Mouse (Mus musculus): ENCODE measurements at regions not wholly inside any gene's neighbourhood (a gene's known extent, or its start where the extent isn't known, plus 50 kb on each side); places are given as distances from the start of the nearest gene placed in this dataset.

DNA sequence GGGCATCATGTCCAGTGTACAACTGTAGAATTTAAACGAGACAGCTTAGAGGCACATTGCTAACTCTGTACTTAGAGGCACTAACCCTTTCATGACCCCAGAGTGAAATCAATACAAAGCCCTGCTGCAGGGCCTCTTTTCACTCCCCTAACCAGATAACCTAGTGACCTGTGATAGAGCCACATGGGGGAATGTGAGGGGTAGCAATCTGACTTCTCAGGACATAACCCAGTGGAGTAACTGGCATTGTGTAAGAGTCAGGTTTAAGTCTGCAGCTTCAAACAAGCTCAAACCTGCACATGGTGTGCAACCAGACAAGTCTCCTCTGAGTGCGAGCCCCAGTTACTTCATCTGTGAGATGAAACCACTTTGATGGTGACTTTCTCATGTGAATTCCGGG, 199.1 kb downstream of the Dcdc2c start:
- Histone ChIP-seq H3K4me3 (ENCODE audit: insufficient read depth, low read depth, low read length) (no peak overlapping the region), H3K4me1 (ENCODE audit: control insufficient read depth, insufficient read depth, low read length) (no peaks in the 10 kb centered on the region), H3K27ac (ENCODE audit: insufficient read depth, low read depth, low read length) (no peak overlapping the region), H3K27me3 (replicated peaks; ENCODE audit: control insufficient read depth, insufficient read depth, low read length) (no peaks in the 10 kb centered on the region), H3K36me3 (ENCODE audit: control insufficient read depth, insufficient read depth, low read length) (no peaks in the 10 kb centered on the region)
- WGBS: 56% methylated on average over 3 of the region's 3 CpGs
- DNase-seq: no peak
- TF ChIP-seq CTCF (conservative IDR thresholded peaks at IDR 0.05; ENCODE audit: insufficient read depth, insufficient read length, low read depth, low read length) (no peak), POLR2A (IDR thresholded peaks at IDR 0.05; ENCODE audit: low read depth, low read length) (no peak)

- TF ChIP-seq CTCF (conservative IDR thresholded peaks at IDR 0.05; ENCODE audit: insufficient read depth, insufficient read length, low read depth, low read length) (no peak), POLR2A (IDR thresholded peaks at IDR 0.05; ENCODE audit: low read depth, low read length) (no peak)
- 82% methylated on average over 3 of the region's 3 CpGs for WGBS
- no peak overlapping the region for H3K4me3 ChIP-seq (ENCODE audit: insufficient read depth, low read depth, low read length)
- no peaks in the 10 kb centered on the region for H3K4me1 ChIP-seq (ENCODE audit: control insufficient read depth, insufficient read depth, low read length)
- no peaks in the 10 kb centered on the region for H3K27me3 ChIP-seq (replicated peaks; ENCODE audit: control insufficient read depth, insufficient read depth, low read length)
- DNase-seq: no peak
- no peaks in the 10 kb centered on the region for H3K36me3 ChIP-seq (ENCODE audit: control insufficient read depth, insufficient read depth, low read length)
- no peak overlapping the region for H3K27ac ChIP-seq (ENCODE audit: insufficient read depth, low read depth, low read length)
These were observed 199.6 kb downstream of the Dcdc2c start for GRCm38 (mm10) chr12:28352571-28352970.

GRCm38 (mm10) chr12:28342735-28343134, 209.5 kb downstream of the Dcdc2c start:
- Histone ChIP-seq H3K36me3 (ENCODE audit: control insufficient read depth, insufficient read depth, low read length) (no peaks in the 10 kb centered on the region), H3K27me3 (replicated peaks; ENCODE audit: control insufficient read depth, insufficient read depth, low read length) (no peaks in the 10 kb centered on the region), H3K4me3 (ENCODE audit: insufficient read depth, low read depth, low read length) (no peak overlapping the region), H3K4me1 (ENCODE audit: control insufficient read depth, insufficient read depth, low read length) (no peaks in the 10 kb centered on the region), H3K27ac (ENCODE audit: insufficient read depth, low read depth, low read length) (no peak overlapping the region)
- DNase-seq: no peak
- TF ChIP-seq CTCF (conservative IDR thresholded peaks at IDR 0.05; ENCODE audit: insufficient read depth, insufficient read length, low read depth, low read length) (no peak), POLR2A (IDR thresholded peaks at IDR 0.05; ENCODE audit: low read depth, low read length) (no peak)
- WGBS: 54% methylated on average over 2 of the region's 2 CpGs

GRCm38 (mm10) chr12:28332591-28332990, 219.6 kb downstream of the Dcdc2c start:
- 21% methylated on average over 5 of the region's 5 CpGs for WGBS
- DNase-seq: no peak
- H3K4me3 ChIP-seq (ENCODE audit: insufficient read depth, low read depth, low read length): no peak overlapping the region

GRCm38 (mm10) chr12:28331843-28332242, 220.4 kb downstream of the Dcdc2c start:
- no peaks in the 10 kb centered on the region for H3K4me1 ChIP-seq (ENCODE audit: control insufficient read depth, insufficient read depth, low read length)
- H3K36me3 ChIP-seq (ENCODE audit: control insufficient read depth, insufficient read depth, low read length): no peaks in the 10 kb centered on the region
- TF ChIP-seq CTCF (conservative IDR thresholded peaks at IDR 0.05; ENCODE audit: insufficient read depth, insufficient read length, low read depth, low read length): no peak
- no peak for TF ChIP-seq POLR2A (IDR thresholded peaks at IDR 0.05; ENCODE audit: low read depth, low read length)
- no peaks in the 10 kb centered on the region for H3K27me3 ChIP-seq (replicated peaks; ENCODE audit: control insufficient read depth, insufficient read depth, low read length)
- no peak overlapping the region for H3K27ac ChIP-seq (ENCODE audit: insufficient read depth, low read depth, low read length)
- no peak overlapping the region for H3K4me3 ChIP-seq (ENCODE audit: insufficient read depth, low read depth, low read length)
- WGBS: 84% methylated on average over 2 of the region's 2 CpGs
- DNase-seq: no peak

More at GRCm38 (mm10) chr12:28332591-28332990, 219.6 kb downstream of the Dcdc2c start:
- Histone ChIP-seq H3K36me3 (ENCODE audit: control insufficient read depth, insufficient read depth, low read length) (no peaks in the 10 kb centered on the region), H3K4me1 (ENCODE audit: control insufficient read depth, insufficient read depth, low read length) (no peaks in the 10 kb centered on the region), H3K27me3 (replicated peaks; ENCODE audit: control insufficient read depth, insufficient read depth, low read length) (no peaks in the 10 kb centered on the region), H3K27ac (ENCODE audit: insufficient read depth, low read depth, low read length) (no peak overlapping the region)
- TF ChIP-seq CTCF (conservative IDR thresholded peaks at IDR 0.05; ENCODE audit: insufficient read depth, insufficient read length, low read depth, low read length) (no peak), POLR2A (IDR thresholded peaks at IDR 0.05; ENCODE audit: low read depth, low read length) (no peak)

DNA sequence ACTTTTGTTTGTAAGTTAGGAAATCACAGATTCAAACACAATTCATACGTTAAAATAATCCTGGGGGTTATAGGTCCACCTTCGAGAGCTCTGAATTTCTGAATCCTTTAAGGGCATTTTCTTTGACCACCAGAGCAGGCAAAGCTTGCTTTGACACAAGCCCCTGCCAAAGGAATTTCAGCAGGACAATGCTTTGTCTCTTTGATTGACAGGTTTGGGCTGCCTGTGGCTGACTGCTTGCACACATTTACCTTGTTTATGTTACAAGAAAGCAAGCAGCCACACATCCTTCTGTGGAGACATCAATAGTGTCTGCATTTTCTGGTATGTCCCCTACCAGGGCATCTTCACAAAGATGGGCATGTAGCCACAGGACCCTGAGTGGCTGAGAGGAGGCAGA, 228.5 kb downstream of the Dcdc2c start:
- Histone ChIP-seq H3K27me3 (replicated peaks; ENCODE audit: control insufficient read depth, insufficient read depth, low read length) (no peaks in the 10 kb centered on the region), H3K36me3 (ENCODE audit: control insufficient read depth, insufficient read depth, low read length) (no peaks in the 10 kb centered on the region), H3K27ac (ENCODE audit: insufficient read depth, low read depth, low read length) (no peak overlapping the region), H3K4me1 (ENCODE audit: control insufficient read depth, insufficient read depth, low read length) (no peaks in the 10 kb centered on the region), H3K4me3 (ENCODE audit: insufficient read depth, low read depth, low read length) (no peak overlapping the region)
- TF ChIP-seq CTCF (conservative IDR thresholded peaks at IDR 0.05; ENCODE audit: insufficient read depth, insufficient read length, low read depth, low read length) (no peak), POLR2A (IDR thresholded peaks at IDR 0.05; ENCODE audit: low read depth, low read length) (no peak)
- WGBS: 71% methylated on average over 2 of the region's 2 CpGs
- DNase-seq: no peak

GRCm38 (mm10) chr12:28309226-28309625, 243.0 kb downstream of the Dcdc2c start:
- DNase-seq: no peak
- Histone ChIP-seq H3K27ac (ENCODE audit: insufficient read depth, low read depth, low read length) (no peak overlapping the region), H3K4me1 (ENCODE audit: control insufficient read depth, insufficient read depth, low read length) (no peaks in the 10 kb centered on the region), H3K27me3 (replicated peaks; ENCODE audit: control insufficient read depth, insufficient read depth, low read length) (no peaks in the 10 kb centered on the region), H3K36me3 (ENCODE audit: control insufficient read depth, insufficient read depth, low read length) (no peaks in the 10 kb centered on the region), H3K4me3 (ENCODE audit: insufficient read depth, low read depth, low read length) (no peak overlapping the region)
- WGBS: 78% methylated on average over 5 of the region's 5 CpGs
- no peak for TF ChIP-seq CTCF (conservative IDR thresholded peaks at IDR 0.05; ENCODE audit: insufficient read depth, insufficient read length, low read depth, low read length)
- no peak for TF ChIP-seq POLR2A (IDR thresholded peaks at IDR 0.05; ENCODE audit: low read depth, low read length)
